Mouse (Mus musculus) small intestine, adult 2 months (tissue): ENCODE data around the gene 2010111I01Rik.

Source experiments
- CTCF ChIP-seq: fragments of 200-500 bp; IDR thresholded peaks from 2 replicates; pipeline ENCODE4 v1.5.1; 2012; ENCODE audit warnings: low read depth, mild to moderate bottlenecking, control low read depth, inconsistent platforms, low read length, moderate library complexity, mixed read lengths; ENCODE audit not compliant: insufficient replicate concordance, insufficient read length; ENCODE audit errors: extremely low read depth
- POLR2A ChIP-seq: fragments of 200-500 bp; IDR thresholded peaks from 2 replicates; pipeline ENCODE4 v1.6.1; 2012; ENCODE audit warnings: low read depth, mild to moderate bottlenecking, control low read depth, inconsistent platforms, low read length, moderate library complexity

- no peak for TF ChIP-seq CTCF
- TF ChIP-seq POLR2A = no peak
Measured at GRCm38 (mm10) chr13:63279807-63280206, 315.1 kb downstream of the 2010111I01Rik start.
